Mouse (Mus musculus) erythroid progenitor cell, adult 5-6 weeks (primary cell): ENCODE results near the gene Il1f6. TPM values are rescaled to one million over a fixed set of nuclear protein-coding genes. Genes with fewer than 3 reads are reported as not detected.
"Not testable (repeated sequence)": the region's sequence is repeated elsewhere in the genome, so short reads cannot be mapped to it uniquely, and the experiment has no call there.

Experiments
- ATAC-seq: replicated peaks from 2 replicates; pipeline ENCODE4 v1.8.0; 2016; ENCODE audit warnings: moderate number of reproducible peaks, mild to moderate bottlenecking, moderate TSS enrichment, inconsistent platforms; ENCODE audit not compliant: poor library complexity, low FRiP score, severe bottlenecking
- total RNA-seq, 2 experiments: library from RNA; stranded (forward) in 1 of 2; stranded (reverse) in 1 of 2; fragments of 150-400 nt in 1 of 2; fragments of 186-747, 209-891 nt in 1 of 2; gene quantifications; 2 replicates each; pipeline versions ENCODE4 v1.2.3 to v1.2.4; 2015 to 2017; ENCODE audit warnings: low replicate concordance in 2 of 2

Il1f6 gene
- total RNA-seq (2015; ENCODE audit: low replicate concordance) = not detected in 2 replicates
- total RNA-seq (2017; ENCODE audit: low replicate concordance) = not detected in 2 replicates

DNA sequence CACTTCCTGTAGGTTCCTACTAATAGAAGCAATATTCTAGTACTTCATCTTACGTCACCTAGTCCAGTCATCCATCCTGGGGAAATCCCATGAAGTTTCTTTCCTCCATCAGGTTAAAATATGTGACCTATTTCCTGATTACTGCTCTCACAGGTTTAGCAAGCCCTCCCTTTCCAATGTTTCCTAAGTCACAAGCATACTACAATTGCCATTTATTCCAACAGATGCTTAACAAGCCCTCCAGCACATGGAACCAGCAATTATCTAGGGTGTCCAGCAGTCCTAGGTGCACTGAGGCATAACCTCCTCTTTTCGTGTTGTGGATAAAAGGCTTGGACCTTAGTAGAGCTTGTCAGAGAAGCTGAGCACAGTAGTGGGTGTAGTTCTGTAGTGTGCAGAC lies at the start of gene Il1f6:
TSS of gene Il1f6 (plus strand) at position 301 of the 400 bp plus-strand sequence.
- no peak for ATAC-seq

DNA sequence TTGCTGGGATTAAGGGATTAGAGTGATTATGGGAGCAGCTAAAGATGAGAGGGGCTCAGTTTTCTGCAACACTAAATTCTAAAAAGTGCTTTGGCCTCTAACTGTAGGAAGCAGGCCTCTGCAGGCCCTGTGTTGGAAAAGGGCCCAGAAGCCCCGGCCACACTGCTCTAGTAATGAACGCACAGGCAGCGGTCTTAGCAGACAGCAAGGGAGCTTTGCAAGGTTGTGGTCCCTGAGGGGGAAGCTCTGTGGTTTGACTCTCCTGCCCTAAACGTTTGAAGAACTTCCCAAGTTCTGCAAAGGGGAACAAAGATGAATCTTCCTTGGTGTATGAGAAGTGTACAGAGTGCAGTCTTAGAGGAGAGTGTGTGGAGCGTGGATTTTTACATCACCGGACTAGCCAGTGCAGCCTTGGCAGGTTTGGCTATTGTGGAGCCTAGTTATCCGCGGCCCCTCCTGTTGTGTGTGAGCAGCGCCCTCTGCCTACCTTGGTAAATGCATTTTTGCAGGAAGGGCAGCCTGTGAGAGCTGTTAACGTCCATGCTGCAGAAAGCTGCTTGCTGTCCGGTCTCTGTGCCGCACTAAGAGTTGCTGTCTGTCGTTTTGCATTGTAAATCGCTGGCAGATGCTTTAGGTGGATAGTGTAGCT lies 33.4 kb upstream of the Il1f6 start:
- not testable (repeated sequence) for ATAC-seq

DNA sequence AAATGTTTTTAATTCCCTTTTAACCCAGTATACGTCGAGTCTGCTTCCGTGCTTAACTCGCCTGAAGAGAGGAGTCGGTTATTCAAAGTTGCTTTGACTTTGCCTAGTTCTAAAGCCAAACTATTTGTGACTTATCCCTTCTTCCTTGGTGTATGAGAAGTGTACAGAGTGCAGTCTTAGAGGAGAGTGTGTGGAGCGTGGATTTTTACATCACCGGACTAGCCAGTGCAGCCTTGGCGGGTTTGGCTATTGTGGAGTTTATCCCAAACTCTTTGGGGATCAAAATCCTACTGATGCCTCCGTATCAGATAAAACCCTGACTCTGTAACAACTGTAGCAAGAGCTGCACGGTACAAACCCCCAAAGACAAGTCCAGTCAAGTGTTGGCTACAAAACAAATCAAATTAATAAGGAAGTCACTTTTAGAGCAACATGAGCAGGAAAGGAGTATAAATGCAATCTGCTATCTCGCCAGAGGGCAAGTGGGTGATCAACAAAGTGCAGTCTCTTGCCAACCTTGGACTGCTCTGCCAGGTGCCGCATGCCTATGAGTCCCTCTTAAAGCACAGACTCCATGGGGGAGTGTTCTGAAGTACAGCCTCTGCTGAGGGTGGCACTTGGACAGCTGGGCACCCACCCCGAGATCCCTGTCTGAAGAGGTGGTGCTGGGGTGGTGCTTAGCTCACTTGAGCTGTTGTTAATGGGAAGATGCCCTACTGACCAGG lies 32.6 kb upstream of the Il1f6 start:
- ATAC-seq = not testable (repeated sequence)

GRCm38 (mm10) chr2:24184092-24184491 lies 31.1 kb upstream of the Il1f6 start:
- ATAC-seq = not testable (repeated sequence)

- no peak for ATAC-seq
These were observed 29.0 kb upstream of the Il1f6 start, which contains the start of gene Il1f9 for GRCm38 (mm10) chr2:24186176-24186575. Gene Il1f9 (plus strand): TSS chr2:24186476.

GRCm38 (mm10) chr2:24187585-24187984 lies 27.6 kb upstream of the Il1f6 start:
- ATAC-seq = no peak

GRCm38 (mm10) chr2:24188189-24188588 lies 27.0 kb upstream of the Il1f6 start:
- no peak for ATAC-seq

DNA sequence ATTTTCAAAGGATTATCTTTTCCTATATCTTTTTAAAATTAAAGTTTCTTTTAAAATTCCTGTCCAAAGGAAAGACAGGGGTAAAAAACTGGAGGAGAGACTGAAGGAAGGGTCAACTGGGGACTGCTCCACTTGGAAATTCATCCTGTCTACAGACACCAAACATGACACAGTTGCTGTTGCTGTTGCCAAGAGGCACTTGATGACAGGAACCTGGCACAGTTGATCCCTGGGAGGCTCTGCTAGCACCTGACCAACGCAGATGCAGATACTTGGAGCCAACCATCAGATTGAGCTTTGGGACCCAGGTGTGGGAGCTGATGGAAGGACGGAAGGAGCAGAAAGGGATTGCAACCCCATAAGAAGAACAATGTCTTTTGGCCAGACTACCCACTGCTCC lies 12.0 kb downstream of the Il1f6 start:
- ATAC-seq = no peak

DNA sequence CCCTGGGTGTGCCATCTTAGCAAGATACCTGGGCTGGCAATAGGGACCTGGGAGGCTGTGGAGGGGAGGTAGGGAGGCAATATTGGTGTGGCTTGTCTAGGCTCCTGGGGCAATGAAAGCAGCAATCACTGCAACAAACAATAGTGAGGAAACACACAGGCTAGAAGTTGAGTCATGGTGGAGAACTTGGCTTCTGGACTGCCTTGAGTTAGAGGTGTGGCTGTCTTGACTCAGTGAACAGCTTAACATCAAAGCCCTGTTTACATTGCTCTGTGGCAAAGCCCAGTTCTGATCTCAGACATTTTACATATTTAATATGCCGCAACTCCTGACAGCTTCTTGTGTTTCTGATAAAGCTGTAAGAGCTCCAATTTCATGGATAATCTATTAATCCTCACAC lies 52.3 kb downstream of the Il1f6 start:
- ATAC-seq = no peak

- no peak for ATAC-seq
These were observed 58.4 kb downstream of the Il1f6 start for GRCm38 (mm10) chr2:24273619-24274018.

GRCm38 (mm10) chr2:24275146-24275545 lies 59.9 kb downstream of the Il1f6 start:
- no peak for ATAC-seq

Other genes starting within 250 kb of the Il1f6 start
- gene Hnmt, start 166.0 kb upstream of the Il1f6 start, total RNA-seq (2015; ENCODE audit: low replicate concordance) = 4.6 and 7.6 TPM in 2 replicates
- 2.1 and 3.3 TPM in 2 replicates for gene Hnmt, start 166.0 kb upstream of the Il1f6 start, total RNA-seq (2017; ENCODE audit: low replicate concordance)
- gene Tbpl2, start 118.8 kb upstream of the Il1f6 start, total RNA-seq (2015; ENCODE audit: low replicate concordance) = not detected in 2 replicates
- gene Tbpl2, start 118.8 kb upstream of the Il1f6 start, total RNA-seq (2017; ENCODE audit: low replicate concordance) = not detected in 2 replicates
- gene Il1f8, start 62.3 kb upstream of the Il1f6 start, total RNA-seq (2015; ENCODE audit: low replicate concordance) = not detected in 2 replicates
- not detected in 2 replicates for gene Il1f8, start 62.3 kb upstream of the Il1f6 start, total RNA-seq (2017; ENCODE audit: low replicate concordance)
- gene Il1f9, start 28.9 kb upstream of the Il1f6 start, total RNA-seq (2015; ENCODE audit: low replicate concordance) = 4.2 and 9.4 TPM in 2 replicates
- 3.0 and 3.1 TPM in 2 replicates for gene Il1f9, start 28.9 kb upstream of the Il1f6 start, total RNA-seq (2017; ENCODE audit: low replicate concordance)
- gene Il1f5, start 61.5 kb downstream of the Il1f6 start, total RNA-seq (2015; ENCODE audit: low replicate concordance) = not detected in 2 replicates
- not detected in 2 replicates for gene Il1f5, start 61.5 kb downstream of the Il1f6 start, total RNA-seq (2017; ENCODE audit: low replicate concordance)
- not detected in 2 replicates for gene Il1f10, start 75.8 kb downstream of the Il1f6 start, total RNA-seq (2015; ENCODE audit: low replicate concordance)
- not detected in 2 replicates for gene Il1f10, start 75.8 kb downstream of the Il1f6 start, total RNA-seq (2017; ENCODE audit: low replicate concordance)
- gene Il1rn, start 121.4 kb downstream of the Il1f6 start, total RNA-seq (2015; ENCODE audit: low replicate concordance) = 2.5 and 8.3 TPM in 2 replicates
- 0.76 and 1.9 TPM in 2 replicates for gene Il1rn, start 121.4 kb downstream of the Il1f6 start, total RNA-seq (2017; ENCODE audit: low replicate concordance)
- 4.2 and 5.4 TPM in 2 replicates for gene Psd4, start 152.2 kb downstream of the Il1f6 start, total RNA-seq (2015; ENCODE audit: low replicate concordance)
- 10.9 and 12.5 TPM in 2 replicates for gene Psd4, start 152.2 kb downstream of the Il1f6 start, total RNA-seq (2017; ENCODE audit: low replicate concordance)